Mouse (Mus musculus) embryonic fibroblast, embryonic 13.5 days (primary cell): ENCODE results near the gene Slc19a3.

Experiments
- CTCF ChIP-seq: IDR thresholded peaks from 2 replicates; pipeline ENCODE4 v1.5.1; 2011; ENCODE audit warnings: mild to moderate bottlenecking, control low read depth, low read length, moderate library complexity, borderline replicate concordance; ENCODE audit not compliant: insufficient read depth
- POLR2A ChIP-seq: IDR thresholded peaks from 2 replicates; pipeline ENCODE4 v1.6.1; 2011; ENCODE audit warnings: low read depth, mild to moderate bottlenecking, control low read depth, low read length, moderate library complexity

DNA sequence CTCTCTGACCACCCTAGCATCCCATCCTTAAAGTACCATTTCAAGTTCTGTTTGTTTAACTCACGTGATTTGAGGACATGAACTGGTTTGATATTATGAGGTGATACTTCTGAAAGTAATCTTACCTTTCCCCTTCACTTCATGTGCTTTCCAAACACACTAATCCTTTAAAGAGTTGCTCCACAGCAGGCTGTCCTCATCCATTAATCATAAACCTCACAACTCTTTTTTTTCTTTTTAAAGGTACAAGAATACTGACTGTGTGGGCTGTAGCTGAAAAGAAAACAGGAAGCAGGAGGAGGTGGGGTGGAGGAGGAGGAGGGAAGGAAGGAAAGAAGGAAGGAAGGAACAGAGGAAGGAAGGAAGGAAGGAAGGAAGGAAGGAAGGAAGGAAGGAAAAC is 6.3 kb downstream of the Slc19a3 start:
- TF ChIP-seq CTCF, result no peak
- no peak for TF ChIP-seq POLR2A
